Mouse (Mus musculus) macrophage (primary cell): ENCODE results near the gene Cyp2j5. TPM values are rescaled to one million over a fixed set of nuclear protein-coding genes. Genes with fewer than 3 reads are reported as not detected.
A peak's percentile ranks its signal among the peaks of the same experiment; 100 is the strongest.
"Not testable (repeated sequence)": the region's sequence is repeated elsewhere in the genome, so short reads cannot be mapped to it uniquely, and the experiment has no call there.

Source experiments
- H3K27ac ChIP-seq: fragments of 350-480 bp; formaldehyde crosslinking; 2 replicates; pipeline ENCODE4 v1.9.0; 2021
- H3K36me3 ChIP-seq: fragments of 350-480 bp; formaldehyde crosslinking; 2 replicates; pipeline ENCODE4 v1.9.0; 2021; ENCODE audit errors: inconsistent target
- H3K4me3 ChIP-seq: fragments of 350-480 bp; formaldehyde crosslinking; 2 replicates; pipeline ENCODE4 v1.9.0; 2021; ENCODE audit errors: inconsistent target
- H3K79me2 ChIP-seq: fragments of 350-480 bp; formaldehyde crosslinking; 2 replicates; pipeline ENCODE4 v1.9.0; 2021; ENCODE audit errors: inconsistent target
- WGBS: methylation state at CpG from one replicate; pipeline ENCODE4 v1.1.7; 2026; ENCODE audit warnings: inconsistent platforms; ENCODE audit not compliant: missing documents; 5-methylcytosine and 5-hydroxymethylcytosine counted together
- polyA plus RNA-seq: library from polyadenylated mRNA; stranded (reverse); fragments of 250-400 nt; gene quantifications from 3 replicates; pipeline ENCODE4 v1.2.4, GENCODE M21; 2018; ENCODE audit warnings: inconsistent platforms

Cyp2j5 gene
- polyA plus RNA-seq, 1 experiment from 2014 or later = not detected

GRCm38 (mm10) chr4:96590911-96591790, 72.8 kb downstream of the Cyp2j5 start, which contains the start of gene Cyp2j9:
Gene Cyp2j9 (minus strand): TSS chr4:96591578.
- 4% methylated on average over 18 of the region's 18 CpGs for WGBS
- H3K27ac ChIP-seq = no peak within 1 kb of the TSS
- peak within 1 kb of the TSS; percentile 21 for H3K4me3 ChIP-seq

GRCm38 (mm10) chr4:96581425-96582088, 82.4 kb downstream of the Cyp2j5 start:
- Histone ChIP-seq H3K27ac (no peak overlapping the region), H3K79me2 (no peaks in the 10 kb centered on the region), H3K4me3 (no peak overlapping the region), H3K36me3 (no peaks in the 10 kb centered on the region)
- 70% methylated on average over 1 of the region's 1 CpGs for WGBS

More at GRCm38 (mm10) chr4:96590911-96591790, 72.8 kb downstream of the Cyp2j5 start, which contains the start of gene Cyp2j9:
- Histone ChIP-seq H3K79me2 (no peaks in the 10 kb centered on the region), H3K36me3 (no peaks in the 10 kb centered on the region)

- not testable (repeated sequence) for H3K27ac ChIP-seq, H3K79me2 ChIP-seq, H3K4me3 ChIP-seq, H3K36me3 ChIP-seq
- 95% methylated on average over 6 of the region's 6 CpGs for WGBS
Observed at GRCm38 (mm10) chr4:96580351-96580750, 83.6 kb downstream of the Cyp2j5 start.

Other genes with a start within 250 kb of the Cyp2j5 start
- gene Cyp2j8, start 156.8 kb downstream of the Cyp2j5 start, polyA plus RNA-seq = not detected in 3 replicates
- gene Cyp2j6, start 110.5 kb downstream of the Cyp2j5 start, polyA plus RNA-seq = 3.4 to 6.8 TPM (median 3.4 TPM) in 3 replicates
- 0.12 to 0.33 TPM (median 0.20 TPM) in 3 replicates for gene Cyp2j9, start 72.6 kb downstream of the Cyp2j5 start, polyA plus RNA-seq
- not detected in 3 replicates for gene Gm12695, start 121.0 kb upstream of the Cyp2j5 start, polyA plus RNA-seq